Mouse (Mus musculus): ENCODE measurements around the gene Tnni2. TPM values are rescaled to one million over a fixed set of nuclear protein-coding genes. Genes with fewer than 3 reads are reported as not detected.
"Not testable (repeated sequence)": the region's sequence is repeated elsewhere in the genome, so short reads cannot be mapped to it uniquely, and the experiment has no call there.

The Tnni2 gene
- over 10,000 TPM; 19,257 to 20,060 TPM for total RNA-seq (2021)
- long read RNA-seq, experiment 1, transcript Tnni2-203 (5 exons, 895 nt), result minor isoform, 76 of 6,904 reads
- long read RNA-seq, experiment 1, transcript Tnni2-208 (3 exons, 345 nt), result major isoform, 171 of 6,904 reads
- long read RNA-seq, experiment 1, partial matches to known transcripts, result 2,023 of 6,904 reads
- long read RNA-seq, experiment 1, other reads (novel, unspliced or antisense), result 4,634 of 6,904 reads
- long read RNA-seq, experiment 2, transcript Tnni2-208 (3 exons, 345 nt), result major isoform, 133 of 5,257 reads
- long read RNA-seq, experiment 2, transcript Tnni2-203 (5 exons, 895 nt), result minor isoform, 67 of 5,257 reads
- long read RNA-seq, experiment 2, partial matches to known transcripts, result 1,817 of 5,257 reads
- long read RNA-seq, experiment 2, other reads (novel, unspliced or antisense), result 3,238 of 5,257 reads

- peak; percentile 86 for DNase-seq (ENCODE audit: low spot score)
Measured at GRCm38 (mm10) chr7:142441585-142441984, at the start of gene Tnni2. Gene Tnni2, plus strand, starts transcription at chr7:142441808.

GRCm38 (mm10) chr7:142393191-142393590, 48.4 kb upstream of the Tnni2 start:
- no peak for DNase-seq (ENCODE audit: low spot score)

- DNase-seq (ENCODE audit: low spot score), result no peak
Measured at GRCm38 (mm10) chr7:142394261-142395190, 47.1 kb upstream of the Tnni2 start.

- DNase-seq (ENCODE audit: low spot score), result no peak
Measured at GRCm38 (mm10) chr7:142395472-142395871, 46.1 kb upstream of the Tnni2 start.

GRCm38 (mm10) chr7:142396611-142397010, 45.0 kb upstream of the Tnni2 start:
- DNase-seq (ENCODE audit: low spot score), result no peak

GRCm38 (mm10) chr7:142398052-142398451, 43.6 kb upstream of the Tnni2 start:
- no peak for DNase-seq (ENCODE audit: low spot score)

- no peak for DNase-seq (ENCODE audit: low spot score)
Measured at GRCm38 (mm10) chr7:142399250-142399649, 42.4 kb upstream of the Tnni2 start.

GRCm38 (mm10) chr7:142400112-142400749, 41.4 kb upstream of the Tnni2 start:
- DNase-seq (ENCODE audit: low spot score), result no peak

GRCm38 (mm10) chr7:142400750-142401142, 40.9 kb upstream of the Tnni2 start:
- DNase-seq (ENCODE audit: low spot score), result no peak

- no peak for DNase-seq (ENCODE audit: low spot score)
Measured at GRCm38 (mm10) chr7:142403591-142403990, 38.0 kb upstream of the Tnni2 start.

GRCm38 (mm10) chr7:142405134-142405533, 36.5 kb upstream of the Tnni2 start:
- DNase-seq (ENCODE audit: low spot score), result not testable (repeated sequence)

GRCm38 (mm10) chr7:142407935-142408334, 33.7 kb upstream of the Tnni2 start:
- DNase-seq (ENCODE audit: low spot score), result no peak

GRCm38 (mm10) chr7:142408686-142409085, 32.9 kb upstream of the Tnni2 start:
- no peak for DNase-seq (ENCODE audit: low spot score)

GRCm38 (mm10) chr7:142409603-142410002, 32.0 kb upstream of the Tnni2 start:
- DNase-seq (ENCODE audit: low spot score), result no peak

GRCm38 (mm10) chr7:142413285-142413684, 28.3 kb upstream of the Tnni2 start:
- DNase-seq (ENCODE audit: low spot score), result no peak

GRCm38 (mm10) chr7:142415314-142415713, 26.3 kb upstream of the Tnni2 start:
- DNase-seq (ENCODE audit: low spot score), result no peak

- DNase-seq (ENCODE audit: low spot score), result no peak
Measured at GRCm38 (mm10) chr7:142416225-142416624, 25.4 kb upstream of the Tnni2 start.

- DNase-seq (ENCODE audit: low spot score), result no peak
Measured at GRCm38 (mm10) chr7:142418027-142418426, 23.6 kb upstream of the Tnni2 start.

GRCm38 (mm10) chr7:142418679-142419078, 22.9 kb upstream of the Tnni2 start:
- no peak for DNase-seq (ENCODE audit: low spot score)

- DNase-seq (ENCODE audit: low spot score), result no peak
Measured at GRCm38 (mm10) chr7:142419887-142420286, 21.7 kb upstream of the Tnni2 start.

GRCm38 (mm10) chr7:142421826-142422225, 19.8 kb upstream of the Tnni2 start:
- DNase-seq (ENCODE audit: low spot score), result no peak
